Mouse (Mus musculus): Measurements from ENCODE around the gene Olfr1441. TPM values are rescaled to one million over a fixed set of nuclear protein-coding genes. Genes with fewer than 3 reads are reported as not detected.

The Olfr1441 gene
- polyA plus RNA-seq, 1 experiment: not detected

DNA sequence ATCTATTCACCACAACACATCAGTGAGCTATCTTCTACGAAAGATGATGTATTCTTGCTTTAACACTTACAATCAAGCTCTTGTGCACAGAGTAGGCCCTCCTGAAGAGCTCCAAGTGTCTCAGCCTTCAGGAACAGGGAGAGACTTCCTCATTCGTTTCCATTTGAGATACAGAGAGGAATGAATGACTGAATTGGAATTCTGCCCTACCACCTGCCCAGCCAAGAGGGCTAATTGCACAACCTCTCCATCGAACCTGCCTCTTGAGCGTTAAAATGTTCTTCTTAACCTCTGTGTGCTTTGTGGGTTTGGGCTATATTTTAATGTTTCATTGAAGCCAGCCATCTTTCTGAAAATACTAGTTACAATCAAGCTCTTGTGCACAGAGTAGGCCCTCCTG, 47.4 kb downstream of the Olfr1441 start:
- TF ChIP-seq FOSL1 (IDR thresholded peaks at IDR 0.05; ENCODE audit: insufficient read depth, low read length, poor library complexity, severe bottlenecking): no peak
- no peak for TF ChIP-seq CTCF (IDR thresholded peaks at IDR 0.05; ENCODE audit: control insufficient read depth, insufficient read depth, insufficient read length)
- TF ChIP-seq CEBPB (IDR thresholded peaks at IDR 0.05; ENCODE audit: low read depth): no peak
- Histone ChIP-seq H3K79me2 (ENCODE audit: control insufficient read depth, insufficient read depth) (no peaks in the 10 kb centered on the region), H3K79me3 (ENCODE audit: low read depth) (no peaks in the 10 kb centered on the region), H3ac (ENCODE audit: control insufficient read depth, insufficient read length, low read depth) (no peak overlapping the region), H3K4me3 (ENCODE audit: insufficient read depth, poor library complexity, severe bottlenecking) (no peak overlapping the region), H3K36me3 (ENCODE audit: control insufficient read depth, insufficient read depth) (no peaks in the 10 kb centered on the region), H3K27me3 (ENCODE audit: control insufficient read depth, insufficient read depth, insufficient read length) (no peaks in the 10 kb centered on the region)

DNA sequence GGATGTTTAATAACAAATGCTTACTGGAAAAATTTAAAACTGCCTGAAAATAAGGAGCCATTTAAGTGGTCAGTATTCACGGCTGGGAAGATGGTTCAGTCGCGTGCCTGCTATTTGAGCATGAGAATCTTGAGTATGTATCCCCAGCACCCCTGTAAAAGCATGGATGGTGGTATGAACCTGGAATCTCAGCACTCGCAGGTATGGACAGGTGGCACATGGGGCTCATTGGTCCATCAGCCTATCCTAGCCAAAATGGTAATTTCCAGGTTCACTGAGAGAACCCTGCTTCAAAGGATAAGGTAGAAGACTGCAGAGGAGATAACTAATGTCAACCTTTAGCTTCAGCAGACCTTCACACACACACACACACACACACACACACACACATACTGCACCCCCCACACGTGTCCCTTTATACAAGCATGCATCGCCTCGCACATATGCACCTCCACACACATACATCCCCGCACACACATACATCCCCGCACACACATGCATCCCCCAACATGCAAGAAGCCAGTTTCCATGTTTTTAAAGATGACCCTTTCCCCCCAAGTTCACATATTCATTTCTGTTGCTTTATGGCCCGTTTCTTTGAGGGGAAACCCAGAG, 48.4 kb downstream of the Olfr1441 start:
- TF ChIP-seq MYOG (IDR thresholded peaks at IDR 0.05; ENCODE audit: control insufficient read depth, extremely low read depth, insufficient read length) (no peak), CEBPB (IDR thresholded peaks at IDR 0.05; ENCODE audit: low read depth) (no peak), USF1 (IDR thresholded peaks at IDR 0.05; ENCODE audit: low read depth) (no peak), CTCF (IDR thresholded peaks at IDR 0.05; ENCODE audit: control insufficient read depth, insufficient read depth, insufficient read length) (no peak), FOSL1 (IDR thresholded peaks at IDR 0.05; ENCODE audit: insufficient read depth, low read length, poor library complexity, severe bottlenecking) (no peak), MYOD1 (IDR thresholded peaks at IDR 0.05; ENCODE audit: control insufficient read depth, insufficient read length, low read depth) (no peak), MAX (IDR thresholded peaks at IDR 0.05) (no peak)
- Histone ChIP-seq H3K36me3 (ENCODE audit: control insufficient read depth, insufficient read depth) (no peaks in the 10 kb centered on the region), H3ac (ENCODE audit: control insufficient read depth, insufficient read length, low read depth) (no peak overlapping the region), H3K4me3 (ENCODE audit: insufficient read depth, poor library complexity, severe bottlenecking) (no peak overlapping the region), H3K79me2 (ENCODE audit: control insufficient read depth, insufficient read depth) (no peaks in the 10 kb centered on the region), H3K79me3 (ENCODE audit: low read depth) (no peaks in the 10 kb centered on the region), H3K27me3 (ENCODE audit: control insufficient read depth, insufficient read depth, insufficient read length) (no peaks in the 10 kb centered on the region)

DNA sequence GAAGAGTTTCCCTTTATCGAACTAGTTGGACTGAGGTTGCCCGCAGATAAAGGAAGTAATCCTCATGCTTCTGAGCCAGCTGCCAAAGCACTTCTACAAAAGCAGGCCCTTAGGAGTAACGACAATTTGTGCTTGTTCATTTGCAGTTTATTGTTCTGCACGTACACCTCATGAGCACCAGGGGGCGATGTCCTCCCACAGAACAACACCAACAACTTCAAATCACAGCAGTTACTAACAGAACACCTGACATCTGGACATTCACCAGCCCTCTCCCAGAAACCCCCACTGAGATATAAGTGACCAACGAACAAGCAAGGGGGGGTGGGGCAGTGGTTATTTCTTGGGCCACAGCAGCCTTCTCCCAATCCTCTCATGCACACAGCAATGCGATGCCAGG, 49.0 kb downstream of the Olfr1441 start:
- Histone ChIP-seq H3K79me3 (ENCODE audit: low read depth) (no peaks in the 10 kb centered on the region), H3K79me2 (ENCODE audit: control insufficient read depth, insufficient read depth) (no peaks in the 10 kb centered on the region), H3K4me3 (ENCODE audit: insufficient read depth, poor library complexity, severe bottlenecking) (no peak overlapping the region), H3K36me3 (ENCODE audit: control insufficient read depth, insufficient read depth) (no peaks in the 10 kb centered on the region), H3K27me3 (ENCODE audit: control insufficient read depth, insufficient read depth, insufficient read length) (no peaks in the 10 kb centered on the region), H3ac (ENCODE audit: control insufficient read depth, insufficient read length, low read depth) (no peak overlapping the region)
- no peak for TF ChIP-seq CEBPB (IDR thresholded peaks at IDR 0.05; ENCODE audit: low read depth)
- TF ChIP-seq CTCF (IDR thresholded peaks at IDR 0.05; ENCODE audit: control insufficient read depth, insufficient read depth, insufficient read length): peak; percentile 47
- TF ChIP-seq MYOD1 (IDR thresholded peaks at IDR 0.05; ENCODE audit: control insufficient read depth, insufficient read length, low read depth): no peak

DNA sequence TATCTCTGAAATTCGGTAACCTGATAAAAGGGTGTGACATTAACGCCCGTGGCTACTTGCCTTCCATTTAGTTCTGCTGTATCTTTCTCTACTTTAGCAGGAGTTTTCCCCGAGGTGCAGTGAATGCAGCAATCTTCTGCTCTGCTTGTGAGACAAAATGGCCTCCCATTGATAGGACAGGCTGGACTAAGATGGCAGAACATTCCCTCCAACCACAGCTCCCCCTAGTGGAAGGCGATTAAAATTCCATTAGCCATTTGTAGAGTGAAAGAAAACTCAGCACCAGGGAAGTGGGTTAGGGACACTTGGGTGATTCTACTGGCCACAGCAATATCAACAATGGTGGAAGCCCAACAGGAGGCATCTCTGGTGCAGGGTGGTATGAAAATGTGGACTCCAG, 50.2 kb downstream of the Olfr1441 start:
- H3K4me3 ChIP-seq (ENCODE audit: insufficient read depth, poor library complexity, severe bottlenecking): no peak overlapping the region
- H3K79me3 ChIP-seq (ENCODE audit: low read depth): no peaks in the 10 kb centered on the region
- H3K27me3 ChIP-seq (ENCODE audit: control insufficient read depth, insufficient read depth, insufficient read length): no peaks in the 10 kb centered on the region
- no peaks in the 10 kb centered on the region for H3K79me2 ChIP-seq (ENCODE audit: control insufficient read depth, insufficient read depth)
- TF ChIP-seq MYOD1 (IDR thresholded peaks at IDR 0.05; ENCODE audit: control insufficient read depth, insufficient read length, low read depth) (no peak), USF1 (IDR thresholded peaks at IDR 0.05; ENCODE audit: low read depth) (no peak), FOSL1 (IDR thresholded peaks at IDR 0.05; ENCODE audit: insufficient read depth, low read length, poor library complexity, severe bottlenecking) (no peak), CEBPB (IDR thresholded peaks at IDR 0.05; ENCODE audit: low read depth) (no peak), MYOG (IDR thresholded peaks at IDR 0.05; ENCODE audit: control insufficient read depth, extremely low read depth, insufficient read length) (no peak), MAX (IDR thresholded peaks at IDR 0.05) (no peak), CTCF (IDR thresholded peaks at IDR 0.05; ENCODE audit: control insufficient read depth, insufficient read depth, insufficient read length) (no peak)
- H3K36me3 ChIP-seq (ENCODE audit: control insufficient read depth, insufficient read depth): no peaks in the 10 kb centered on the region
- H3ac ChIP-seq (ENCODE audit: control insufficient read depth, insufficient read length, low read depth): no peak overlapping the region

DNA sequence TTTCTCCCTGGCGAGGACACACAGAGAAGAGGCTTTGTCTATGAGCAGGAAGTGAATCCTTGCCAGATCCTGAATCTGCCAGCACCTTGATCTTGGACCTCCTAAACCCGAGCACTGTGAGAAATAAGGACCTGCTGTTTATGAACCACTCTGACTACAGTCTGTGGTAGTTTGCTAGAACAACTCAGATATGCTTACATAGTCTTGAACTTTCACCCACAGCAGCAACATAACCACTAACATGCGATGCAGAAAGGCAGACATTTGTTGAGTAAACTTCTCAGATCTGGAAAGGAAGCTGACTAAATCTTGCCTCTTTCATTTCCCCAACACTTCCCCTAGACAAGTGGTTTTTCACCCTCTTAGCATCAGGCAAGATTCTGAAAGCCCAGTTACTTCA, 54.6 kb downstream of the Olfr1441 start:
- TF ChIP-seq FOSL1 (IDR thresholded peaks at IDR 0.05; ENCODE audit: insufficient read depth, low read length, poor library complexity, severe bottlenecking) (no peak), MYOG (IDR thresholded peaks at IDR 0.05; ENCODE audit: control insufficient read depth, extremely low read depth, insufficient read length) (no peak), CEBPB (IDR thresholded peaks at IDR 0.05; ENCODE audit: low read depth) (no peak), MYOD1 (IDR thresholded peaks at IDR 0.05; ENCODE audit: control insufficient read depth, insufficient read length, low read depth) (no peak), USF1 (IDR thresholded peaks at IDR 0.05; ENCODE audit: low read depth) (no peak), MAX (IDR thresholded peaks at IDR 0.05) (no peak), CTCF (IDR thresholded peaks at IDR 0.05; ENCODE audit: control insufficient read depth, insufficient read depth, insufficient read length) (no peak)
- no peak overlapping the region for H3K4me3 ChIP-seq (ENCODE audit: insufficient read depth, poor library complexity, severe bottlenecking)
- no peak overlapping the region for H3ac ChIP-seq (ENCODE audit: control insufficient read depth, insufficient read length, low read depth)

DNA sequence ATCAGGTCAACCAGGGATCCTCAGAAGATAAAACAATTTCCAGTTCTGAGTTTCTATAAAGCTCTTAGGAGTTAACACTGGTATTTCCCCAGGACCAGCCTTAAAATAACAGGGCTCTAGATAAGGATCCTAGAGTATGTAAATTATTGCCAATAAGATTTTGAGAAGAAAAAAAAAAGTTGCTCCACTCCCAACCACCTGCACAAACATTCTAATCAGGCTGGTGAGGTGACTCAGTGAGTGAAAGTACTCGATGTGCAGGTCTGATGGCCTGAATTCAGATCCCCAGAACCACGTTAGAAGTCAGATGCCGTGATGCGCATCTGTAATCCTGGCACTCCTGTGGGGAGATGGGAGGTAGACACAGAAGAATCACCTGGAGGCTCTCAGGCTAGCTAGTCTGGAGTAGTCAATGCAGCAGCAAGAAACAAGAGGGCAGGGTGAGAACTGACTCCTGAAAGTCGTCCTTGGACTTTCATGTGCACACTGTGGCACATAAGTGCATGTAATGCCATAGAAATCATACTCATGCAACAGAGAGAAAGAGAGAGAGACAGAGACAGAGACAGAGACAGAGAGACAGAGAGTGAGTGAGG, 55.2 kb downstream of the Olfr1441 start:
- H3K79me2 ChIP-seq (ENCODE audit: control insufficient read depth, insufficient read depth): no peaks in the 10 kb centered on the region
- TF ChIP-seq USF1 (IDR thresholded peaks at IDR 0.05; ENCODE audit: low read depth): no peak
- no peak for TF ChIP-seq CEBPB (IDR thresholded peaks at IDR 0.05; ENCODE audit: low read depth)
- TF ChIP-seq MYOG (IDR thresholded peaks at IDR 0.05; ENCODE audit: control insufficient read depth, extremely low read depth, insufficient read length): no peak
- no peak for TF ChIP-seq MAX (IDR thresholded peaks at IDR 0.05)
- no peak for TF ChIP-seq FOSL1 (IDR thresholded peaks at IDR 0.05; ENCODE audit: insufficient read depth, low read length, poor library complexity, severe bottlenecking)
- TF ChIP-seq CTCF (IDR thresholded peaks at IDR 0.05; ENCODE audit: control insufficient read depth, insufficient read depth, insufficient read length): no peak
- TF ChIP-seq MYOD1 (IDR thresholded peaks at IDR 0.05; ENCODE audit: control insufficient read depth, insufficient read length, low read depth): no peak
- no peaks in the 10 kb centered on the region for H3K79me3 ChIP-seq (ENCODE audit: low read depth)
- H3K36me3 ChIP-seq (ENCODE audit: control insufficient read depth, insufficient read depth): no peaks in the 10 kb centered on the region
- H3K27me3 ChIP-seq (ENCODE audit: control insufficient read depth, insufficient read depth, insufficient read length): no peaks in the 10 kb centered on the region
- no peak overlapping the region for H3ac ChIP-seq (ENCODE audit: control insufficient read depth, insufficient read length, low read depth)
- no peak overlapping the region for H3K4me3 ChIP-seq (ENCODE audit: insufficient read depth, poor library complexity, severe bottlenecking)

More for the DNA sequence above, 54.6 kb downstream of the Olfr1441 start:
- Histone ChIP-seq H3K27me3 (ENCODE audit: control insufficient read depth, insufficient read depth, insufficient read length) (no peaks in the 10 kb centered on the region), H3K79me3 (ENCODE audit: low read depth) (no peaks in the 10 kb centered on the region), H3K36me3 (ENCODE audit: control insufficient read depth, insufficient read depth) (no peaks in the 10 kb centered on the region), H3K79me2 (ENCODE audit: control insufficient read depth, insufficient read depth) (no peaks in the 10 kb centered on the region)
